Mouse (Mus musculus) liver, embryonic 14.5 days (tissue): ENCODE measurements around the gene Rab7. TPM values are rescaled to one million over a fixed set of nuclear protein-coding genes. Genes with fewer than 3 reads are reported as not detected.

ENCODE experiments used
- ATAC-seq: fragments of 200-750 bp; cut with Nextera tagmentation; 2 replicates; pipeline ENCODE4 v1.8.0; 2017; ENCODE audit warnings: moderate number of reproducible peaks, mild to moderate bottlenecking, moderate library complexity; ENCODE audit not compliant: insufficient read depth
- DNase-seq, 3 experiments: peaks; one replicate each; pipeline ENCODE4 v3.0.0-alpha.2; 2012 to 2013; ENCODE audit warnings: low read depth in 3 of 3, low spot score in 3 of 3
- H3K27ac ChIP-seq: fragments of 300-500 bp; sonication (generic); 2 replicates; pipeline ENCODE4 v1.5.1; 2014; ENCODE audit warnings: moderate library complexity, mild to moderate bottlenecking, control low read depth, inconsistent platforms
- H3K27me3 ChIP-seq: fragments of 300-500 bp; sonication (generic); 2 replicates; pipeline ENCODE4 v1.6.1; 2014; ENCODE audit warnings: mild to moderate bottlenecking, low read length, moderate library complexity; ENCODE audit not compliant: control insufficient read depth, insufficient read depth
- H3K36me3 ChIP-seq: fragments of 300-500 bp; sonication (generic); replicated peaks from 2 replicates; pipeline ENCODE4 v1.6.1; 2014; ENCODE audit warnings: low read depth; ENCODE audit not compliant: control insufficient read depth, insufficient read depth
- H3K4me1 ChIP-seq, 2 experiments: fragments of 200-500 bp in 1 of 2; fragments of 300-500 bp in 1 of 2; sonication (generic) in 1 of 2; replicated peaks; 2 replicates each; pipeline ENCODE4 v1.6.1; 2012 to 2014; ENCODE audit warnings: antibody characterized with exemption in 1 of 2, inconsistent platforms in 1 of 2, low read length in 1 of 2; ENCODE audit not compliant: control insufficient read depth in 2 of 2, insufficient read depth in 2 of 2
- H3K4me2 ChIP-seq: fragments of 300-500 bp; sonication (generic); 2 replicates; pipeline ENCODE4 v1.6.1; 2014; ENCODE audit warnings: low read depth, mild to moderate bottlenecking, control low read depth, moderate library complexity
- H3K4me3 ChIP-seq, 2 experiments: fragments of 200-500 bp in 1 of 2; fragments of 300-500 bp in 1 of 2; sonication (generic) in 1 of 2; 2 replicates each; pipeline ENCODE4 v1.5.1; 2012 to 2014; ENCODE audit warnings: low read depth in 2 of 2, low read length in 2 of 2, mild to moderate bottlenecking in 2 of 2, control low read depth in 1 of 2, inconsistent platforms in 1 of 2, moderate library complexity in 1 of 2; ENCODE audit not compliant: insufficient read depth in 1 of 2
- H3K9ac ChIP-seq: fragments of 300-500 bp; sonication (generic); replicated peaks from 2 replicates; pipeline ENCODE4 v1.6.1; 2014; ENCODE audit warnings: mild to moderate bottlenecking, control low read depth, moderate library complexity
- H3K9me3 ChIP-seq: fragments of 300-500 bp; sonication (generic); 2 replicates; pipeline ENCODE4 v1.6.1; 2016; ENCODE audit warnings: low read length, mixed read lengths; ENCODE audit not compliant: control insufficient read depth
- CTCF ChIP-seq: IDR thresholded peaks from 2 replicates; pipeline ENCODE4 v1.5.1; 2016; ENCODE audit warnings: antibody characterized with exemption, low read depth, control low read depth
- EP300 ChIP-seq: IDR thresholded peaks from 2 replicates; pipeline ENCODE4 v1.6.1; 2016; ENCODE audit warnings: antibody characterized with exemption, low read depth
- WGBS: fragments of 180-500 bp; shearing (Covaris S2); extraction: QIAGEN DNeasy Blood & Tissue Kit; methylation state at CpG from one replicate; pipeline ENCODE4 v1.1.7; 2014; ENCODE audit not compliant: insufficient replicate concordance; 5-methylcytosine and 5-hydroxymethylcytosine counted together
- polyA plus RNA-seq, 2 experiments: library from polyadenylated mRNA; depleted of rRNA in 1 of 2; stranded (reverse) in 1 of 2; unstranded in 1 of 2; fragments of >200 nt; fragmentation: Nextera tagmentation in 1 of 2; extraction: Ambion mirVana in 1 of 2; gene quantifications; 2 replicates each; pipeline versions ENCODE4 v1.2.1 to v1.2.3; 2012 to 2014

Rab7 gene
- polyA plus RNA-seq, 2 experiments: 76.7 to 110 TPM

GRCm38 (mm10) chr6:88039426-88039825 is 5.6 kb downstream of the Rab7 start:
- ATAC-seq: no peak
- Histone ChIP-seq H3K4me1 (peaks cover 8 to 13% of the 10 kb centered on the region in 2 experiments), H3K9me3 (no peaks in the 10 kb centered on the region), H3K4me2 (no peak overlapping the region), H3K27ac (no peak overlapping the region), H3K27me3 (no peaks in the 10 kb centered on the region), H3K36me3 (no peaks in the 10 kb centered on the region), H3K4me3 (no peak overlapping the region), H3K9ac (no peak overlapping the region)
- WGBS: 85% methylated on average over 4 of the region's 4 CpGs
- no peak for DNase-seq
- TF ChIP-seq EP300: no peak
- TF ChIP-seq CTCF: no peak

GRCm38 (mm10) chr6:88037471-88038045 is 7.5 kb downstream of the Rab7 start:
- DNase-seq (no peak), ATAC-seq (no peak)
- 80% methylated on average over 4 of the region's 4 CpGs for WGBS
- H3K4me3 ChIP-seq: no peak overlapping the region
- H3K9ac ChIP-seq: no peak overlapping the region
- no peaks in the 10 kb centered on the region for H3K9me3 ChIP-seq
- TF ChIP-seq CTCF: no peak
- no peak for TF ChIP-seq EP300
- no peak overlapping the region for H3K4me2 ChIP-seq
- H3K27ac ChIP-seq: no peak overlapping the region
- H3K36me3 ChIP-seq: no peaks in the 10 kb centered on the region
- H3K27me3 ChIP-seq: no peaks in the 10 kb centered on the region
- H3K4me1 ChIP-seq: peaks cover 0 to 3% of the 10 kb centered on the region in 2 experiments; a peak in 2 of 4 replicates

DNA sequence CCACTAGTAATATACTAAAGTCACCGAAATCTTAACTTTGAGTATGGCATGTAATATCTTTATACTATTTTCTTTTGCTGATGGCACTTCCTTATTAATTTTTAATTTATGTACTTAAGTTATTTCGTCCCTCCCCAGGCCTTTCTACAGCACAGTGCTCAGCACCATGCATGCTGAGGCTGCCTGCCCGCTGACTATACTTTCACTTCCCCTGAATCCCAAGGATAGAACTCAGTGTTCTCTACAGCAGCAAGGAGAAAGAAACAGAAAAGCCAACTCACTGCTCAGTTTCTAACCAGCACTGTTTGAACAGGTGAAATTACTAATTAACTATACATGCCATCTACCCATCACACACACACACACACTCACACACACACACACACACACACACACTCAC is 11.6 kb downstream of the Rab7 start:
- Histone ChIP-seq H3K4me1 (no peaks in the 10 kb centered on the region), H3K9ac (no peak overlapping the region), H3K9me3 (no peaks in the 10 kb centered on the region), H3K27me3 (no peaks in the 10 kb centered on the region), H3K4me3 (no peak overlapping the region), H3K4me2 (no peak overlapping the region), H3K27ac (no peak overlapping the region), H3K36me3 (no peaks in the 10 kb centered on the region; the same call in none of the 2 replicates)
- TF ChIP-seq EP300 (no peak), CTCF (no peak)
- ATAC-seq (no peak), DNase-seq (no peak)
- WGBS: 86% methylated on average over 3 of the region's 3 CpGs

- H3K36me3 ChIP-seq: no peaks in the 10 kb centered on the region; the same call in none of the 2 replicates
- no peak for ATAC-seq
- 66% methylated on average over 2 of the region's 2 CpGs for WGBS
- H3K4me1 ChIP-seq: 0 out of 4 replicates have a peak, but pooled peaks cover 0 to 2% of the 10 kb centered on the region in 2 experiments
- TF ChIP-seq CTCF (no peak), EP300 (no peak)
- no peak overlapping the region for H3K9ac ChIP-seq
- no peak for DNase-seq
- no peaks in the 10 kb centered on the region for H3K27me3 ChIP-seq
- H3K4me3 ChIP-seq: no peak overlapping the region
- H3K9me3 ChIP-seq: no peaks in the 10 kb centered on the region
- H3K27ac ChIP-seq: no peak overlapping the region
- H3K4me2 ChIP-seq: no peak overlapping the region
Measured at GRCm38 (mm10) chr6:88030432-88030831, 14.6 kb downstream of the Rab7 start.

DNA sequence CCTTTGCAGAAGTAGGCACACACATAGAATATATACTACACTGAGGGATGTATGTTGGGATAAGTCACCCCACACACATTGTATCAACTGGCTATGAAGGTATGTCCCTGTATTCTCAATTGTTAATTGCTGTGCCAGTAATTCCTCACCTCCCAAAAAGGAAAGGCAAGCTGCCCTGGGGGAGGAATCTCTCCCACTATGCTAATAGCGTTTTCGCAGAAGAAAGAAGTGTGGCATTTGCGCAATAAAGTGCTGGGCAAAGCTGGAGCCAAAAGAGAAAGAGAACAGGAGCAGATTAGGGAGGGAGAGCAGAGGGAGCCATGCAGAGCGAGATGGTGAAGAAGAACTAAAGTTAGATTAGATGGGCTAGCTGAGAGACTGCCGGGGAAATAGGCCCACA is 17.7 kb downstream of the Rab7 start:
- Histone ChIP-seq H3K9me3 (no peaks in the 10 kb centered on the region), H3K27me3 (no peaks in the 10 kb centered on the region), H3K27ac (no peak overlapping the region), H3K9ac (no peak overlapping the region), H3K4me3 (no peak overlapping the region), H3K36me3 (no peaks in the 10 kb centered on the region; the same call in none of the 2 replicates), H3K4me2 (no peak overlapping the region), H3K4me1 (0 out of 4 replicates have a peak, but pooled peaks cover 0 to 2% of the 10 kb centered on the region in 2 experiments)
- TF ChIP-seq CTCF (no peak), EP300 (no peak)
- WGBS: 65% methylated on average over 5 of the region's 5 CpGs
- ATAC-seq (no peak), DNase-seq (no peak)
